Mouse (Mus musculus): ENCODE measurements around the gene Fdxr. TPM values are rescaled to one million over a fixed set of nuclear protein-coding genes. Genes with fewer than 3 reads are reported as not detected.

Gene Fdxr
- total RNA-seq, 2 experiments from 2014 or later, result 3.2 TPM

- no peak for DNase-seq (ENCODE audit: low spot score)
Measured at GRCm38 (mm10) chr11:115290314-115290713, 13.5 kb upstream of the Fdxr start.

GRCm38 (mm10) chr11:115289885-115290284, 13.0 kb upstream of the Fdxr start:
- no peak for DNase-seq (ENCODE audit: low spot score)

GRCm38 (mm10) chr11:115288305-115288704, 11.5 kb upstream of the Fdxr start:
- no peak for DNase-seq (ENCODE audit: low spot score)

GRCm38 (mm10) chr11:115287386-115287785, 10.5 kb upstream of the Fdxr start:
- DNase-seq (ENCODE audit: low spot score), result no peak

GRCm38 (mm10) chr11:115286201-115286993, 9.5 kb upstream of the Fdxr start:
- DNase-seq (ENCODE audit: low spot score), result peak; percentile 70

GRCm38 (mm10) chr11:115285282-115285681, 8.4 kb upstream of the Fdxr start:
- no peak for DNase-seq (ENCODE audit: low spot score)

- no peak for DNase-seq (ENCODE audit: low spot score)
Measured at GRCm38 (mm10) chr11:115283891-115284620, 7.2 kb upstream of the Fdxr start.

- no peak for DNase-seq (ENCODE audit: low spot score)
Measured at GRCm38 (mm10) chr11:115283486-115283765, 6.6 kb upstream of the Fdxr start.

- DNase-seq (ENCODE audit: low spot score), result no peak
Measured at GRCm38 (mm10) chr11:115282723-115283485, 6.1 kb upstream of the Fdxr start.

- DNase-seq (ENCODE audit: low spot score), result no peak
Measured at GRCm38 (mm10) chr11:115282295-115282694, 5.4 kb upstream of the Fdxr start.

GRCm38 (mm10) chr11:115279726-115280125, 2.9 kb upstream of the Fdxr start:
- no peak for DNase-seq (ENCODE audit: low spot score)

GRCm38 (mm10) chr11:115278176-115278575, 1.3 kb upstream of the Fdxr start:
- no peak for DNase-seq (ENCODE audit: low spot score)

- DNase-seq (ENCODE audit: low spot score), result no peak
Measured at GRCm38 (mm10) chr11:115277604-115277975, 740 bp upstream of the Fdxr start.

GRCm38 (mm10) chr11:115275954-115276353, 896 bp downstream of the Fdxr start:
- no peak for DNase-seq (ENCODE audit: low spot score)

- DNase-seq (ENCODE audit: low spot score), result no peak
Measured at GRCm38 (mm10) chr11:115275509-115275908, 1.3 kb downstream of the Fdxr start.

GRCm38 (mm10) chr11:115274771-115275170, 2.1 kb downstream of the Fdxr start:
- no peak for DNase-seq (ENCODE audit: low spot score)

GRCm38 (mm10) chr11:115274178-115274577, 2.7 kb downstream of the Fdxr start:
- no peak for DNase-seq (ENCODE audit: low spot score)

- no peak for DNase-seq (ENCODE audit: low spot score)
Measured at GRCm38 (mm10) chr11:115273735-115274134, 3.1 kb downstream of the Fdxr start.

GRCm38 (mm10) chr11:115272894-115273498, 3.9 kb downstream of the Fdxr start:
- no peak for DNase-seq (ENCODE audit: low spot score)

GRCm38 (mm10) chr11:115271481-115271880, 5.4 kb downstream of the Fdxr start:
- no peak for DNase-seq (ENCODE audit: low spot score)

- DNase-seq (ENCODE audit: low spot score), result no peak
Measured at GRCm38 (mm10) chr11:115271052-115271451, 5.8 kb downstream of the Fdxr start.

Measured in gastrocnemius, adult 18-20 months (tissue).